Mouse (Mus musculus) MEL (cell line): ENCODE measurements around the gene Akap12. TPM values are rescaled to one million over a fixed set of nuclear protein-coding genes. Genes with fewer than 3 reads are reported as not detected.

Experiments
- DNase-seq: peaks from one replicate; pipeline ENCODE4 v3.0.0; 2011; ENCODE audit warnings: low read depth, low spot score
- H3K27ac ChIP-seq: 2 replicates; pipeline ENCODE4 v1.5.1; 2012; ENCODE audit warnings: low read depth, mild to moderate bottlenecking, control low read depth, low read length, moderate library complexity; ENCODE audit not compliant: control insufficient read depth
- H3K27me3 ChIP-seq, 2 experiments: fragments of 150-350 bp in 1 of 2; sonication (generic) in 1 of 2; 2 replicates each; pipeline ENCODE4 v1.6.1; 2012; ENCODE audit warnings: low read length in 2 of 2, mild to moderate bottlenecking in 2 of 2, improper control_type of control experiment in 1 of 2, moderate library complexity in 1 of 2; ENCODE audit not compliant: insufficient read depth in 2 of 2, control insufficient read depth in 1 of 2
- H3K36me3 ChIP-seq, 2 experiments: 2 replicates each; pipeline ENCODE4 v1.6.1; 2012 to 2014; ENCODE audit warnings: low read length in 2 of 2, improper control_type of control experiment in 1 of 2, inconsistent platforms in 1 of 2, mild to moderate bottlenecking in 1 of 2; ENCODE audit not compliant: insufficient read depth in 2 of 2, control insufficient read depth in 1 of 2
- H3K4me1 ChIP-seq, 2 experiments: fragments of 150-350 bp in 1 of 2; sonication (generic) in 1 of 2; 2 replicates each; pipeline ENCODE4 v1.6.1; 2012; ENCODE audit warnings: low read length in 2 of 2, improper control_type of control experiment in 1 of 2, mild to moderate bottlenecking in 1 of 2; ENCODE audit not compliant: insufficient read depth in 2 of 2, control insufficient read depth in 1 of 2
- H3K4me3 ChIP-seq, 2 experiments: fragments of 150-350 bp in 1 of 2; sonication (generic) in 1 of 2; 2 replicates each; pipeline ENCODE4 v1.5.1; 2012; ENCODE audit warnings: low read depth in 2 of 2, low read length in 2 of 2, mild to moderate bottlenecking in 2 of 2, moderate library complexity in 2 of 2, control low read depth in 1 of 2, improper control_type of control experiment in 1 of 2; ENCODE audit not compliant: control insufficient read depth in 1 of 2, insufficient read depth in 1 of 2
- H3K79me2 ChIP-seq: 2 replicates; pipeline ENCODE4 v1.6.1; 2012; ENCODE audit warnings: mild to moderate bottlenecking, low read length, moderate library complexity; ENCODE audit not compliant: control insufficient read depth, poor library complexity, insufficient read depth
- H3K9ac ChIP-seq: 2 replicates; pipeline ENCODE4 v1.6.1; 2012; ENCODE audit warnings: low read depth, mild to moderate bottlenecking, control low read depth, low read length, moderate library complexity; ENCODE audit not compliant: control insufficient read depth, poor library complexity, severe bottlenecking
- H3K9me3 ChIP-seq: fragments of 150-350 bp; sonication (generic); replicated peaks from 2 replicates; pipeline ENCODE4 v1.6.1; 2012; ENCODE audit warnings: mild to moderate bottlenecking, low read length, improper control_type of control experiment, moderate library complexity; ENCODE audit not compliant: insufficient read depth
- CHD1 ChIP-seq: IDR thresholded peaks from 2 replicates; pipeline ENCODE4 v1.6.1; 2012; ENCODE audit warnings: low read depth, mild to moderate bottlenecking, inconsistent platforms, low read length, improper control_type of control experiment
- CTCF ChIP-seq, 3 experiments: IDR thresholded peaks in 2 of 3; conservative IDR thresholded peaks in 1 of 3; 2 replicates each; pipeline ENCODE4 v1.5.1; 2011 to 2012; ENCODE audit warnings: low read length in 3 of 3, low read depth in 2 of 3, mild to moderate bottlenecking in 2 of 3, improper control_type of control experiment in 1 of 3, inconsistent platforms in 1 of 3, mixed read lengths in 1 of 3, moderate library complexity in 1 of 3; ENCODE audit not compliant: control insufficient read depth in 1 of 3, insufficient read depth in 1 of 3, poor library complexity in 1 of 3, severe bottlenecking in 1 of 3
- ELF1 ChIP-seq: IDR thresholded peaks from 2 replicates; pipeline ENCODE4 v1.6.1; 2014; ENCODE audit warnings: low read depth, mild to moderate bottlenecking, inconsistent platforms, low read length, improper control_type of control experiment, moderate library complexity
- GABPA ChIP-seq: IDR thresholded peaks from 2 replicates; pipeline ENCODE4 v1.6.1; 2012; ENCODE audit warnings: low read depth, mild to moderate bottlenecking, inconsistent platforms, low read length, improper control_type of control experiment, moderate library complexity
- HCFC1 ChIP-seq: IDR thresholded peaks from 2 replicates; pipeline ENCODE4 v1.6.1; 2012; ENCODE audit warnings: low read depth, mild to moderate bottlenecking, inconsistent platforms, low read length, improper control_type of control experiment, moderate library complexity
- JUND ChIP-seq: IDR thresholded peaks from 2 replicates; pipeline ENCODE4 v1.6.1; 2011; ENCODE audit warnings: low read depth, mild to moderate bottlenecking, improper control_type of control experiment, low read length
- MAFK ChIP-seq: IDR thresholded peaks from 2 replicates; pipeline ENCODE4 v1.6.1; 2011; ENCODE audit warnings: low read depth, mild to moderate bottlenecking, low read length, improper control_type of control experiment, borderline replicate concordance
- MAX ChIP-seq: IDR thresholded peaks from 2 replicates; pipeline ENCODE4 v1.6.1; 2011; ENCODE audit warnings: low read length, improper control_type of control experiment
- MEF2A ChIP-seq: IDR thresholded peaks from 2 replicates; pipeline ENCODE4 v1.6.1; 2014; ENCODE audit warnings: low read depth, mild to moderate bottlenecking, inconsistent platforms, low read length, improper control_type of control experiment; ENCODE audit not compliant: poor library complexity, insufficient replicate concordance, severe bottlenecking; ENCODE audit errors: extremely low read depth
- MXI1 ChIP-seq: IDR thresholded peaks from 2 replicates; pipeline ENCODE4 v1.6.1; 2011; ENCODE audit warnings: mild to moderate bottlenecking, low read depth, low read length, improper control_type of control experiment
- MYB ChIP-seq: IDR thresholded peaks from 2 replicates; pipeline ENCODE4 v1.6.1; 2011; ENCODE audit warnings: mild to moderate bottlenecking, low read depth, low read length, improper control_type of control experiment
- NRF1 ChIP-seq: IDR thresholded peaks from 2 replicates; pipeline ENCODE4 v1.6.1; 2014; ENCODE audit warnings: low read depth, mild to moderate bottlenecking, inconsistent platforms, low read length, improper control_type of control experiment, moderate library complexity; ENCODE audit not compliant: poor library complexity, insufficient read depth, severe bottlenecking
- POLR2AphosphoS2 ChIP-seq: IDR thresholded peaks from 2 replicates; pipeline ENCODE4 v1.6.1; 2011; ENCODE audit warnings: low read length, improper control_type of control experiment
- POLR2AphosphoS5 ChIP-seq: IDR thresholded peaks from 2 replicates; pipeline ENCODE4 v1.6.1; 2012; ENCODE audit warnings: low read depth, borderline replicate concordance, mild to moderate bottlenecking, inconsistent platforms, low read length, moderate library complexity, mixed read lengths
- RCOR1 ChIP-seq: IDR thresholded peaks from 2 replicates; pipeline ENCODE4 v1.6.1; 2012; ENCODE audit warnings: low read depth, mild to moderate bottlenecking, inconsistent platforms, low read length, improper control_type of control experiment
- SIN3A ChIP-seq: IDR thresholded peaks from 2 replicates; pipeline ENCODE4 v1.6.1; 2012; ENCODE audit warnings: low read length, improper control_type of control experiment, inconsistent platforms
- TAL1 ChIP-seq: IDR thresholded peaks from 2 replicates; pipeline ENCODE4 v1.6.1; 2012; ENCODE audit warnings: mild to moderate bottlenecking, inconsistent platforms, low read length, moderate library complexity, mixed read lengths
- TCF12 ChIP-seq: IDR thresholded peaks from 2 replicates; pipeline ENCODE4 v1.6.1; 2014; ENCODE audit warnings: low read depth, mild to moderate bottlenecking, inconsistent platforms, low read length, improper control_type of control experiment, moderate library complexity
- USF1 ChIP-seq: IDR thresholded peaks from 2 replicates; pipeline ENCODE4 v1.6.1; 2014; ENCODE audit warnings: low read depth, mild to moderate bottlenecking, inconsistent platforms, low read length, improper control_type of control experiment, moderate library complexity
- USF2 ChIP-seq, 2 experiments: IDR thresholded peaks; 2 replicates each; pipeline ENCODE4 v1.6.1; 2011 to 2012; ENCODE audit warnings: improper control_type of control experiment in 2 of 2, low read length in 2 of 2, borderline replicate concordance in 1 of 2, inconsistent platforms in 1 of 2, low read depth in 1 of 2, mild to moderate bottlenecking in 1 of 2; ENCODE audit not compliant: insufficient read depth in 1 of 2
- ZC3H11A ChIP-seq: IDR thresholded peaks from 2 replicates; pipeline ENCODE4 v1.6.1; 2012; ENCODE audit warnings: low read depth, mild to moderate bottlenecking, inconsistent platforms, low read length, improper control_type of control experiment
- ZKSCAN1 ChIP-seq: IDR thresholded peaks from 2 replicates; pipeline ENCODE4 v1.6.1; 2012; ENCODE audit warnings: low read depth, mild to moderate bottlenecking, inconsistent platforms, low read length, improper control_type of control experiment, moderate library complexity
- ZNF384 ChIP-seq: IDR thresholded peaks from 2 replicates; pipeline ENCODE4 v1.6.1; 2012; ENCODE audit warnings: low read depth, mild to moderate bottlenecking, inconsistent platforms, low read length, improper control_type of control experiment
- polyA plus RNA-seq, 2 experiments: library from polyadenylated mRNA; stranded (reverse) in 1 of 2; unstranded in 1 of 2; fragments of >175 nt in 1 of 2; fragments of >200 nt in 1 of 2; gene quantifications; 2 replicates each; pipeline versions ENCODE4 v1.2.1 to v1.2.4; 2012; ENCODE audit warnings: low replicate concordance in 2 of 2, low read depth in 1 of 2; ENCODE audit not compliant: insufficient read length in 2 of 2, insufficient read depth in 1 of 2, missing spikeins in 1 of 2
- total RNA-seq: library from RNA; depleted of rRNA; stranded (reverse); fragments of 300-350 nt; gene quantifications from 2 replicates; pipeline ENCODE4 v1.2.3, GENCODE M21; 2012

The Akap12 gene
- total and polyA plus RNA-seq, 3 experiments, result 0.08 to 0.42 TPM; not detected in 1

DNA sequence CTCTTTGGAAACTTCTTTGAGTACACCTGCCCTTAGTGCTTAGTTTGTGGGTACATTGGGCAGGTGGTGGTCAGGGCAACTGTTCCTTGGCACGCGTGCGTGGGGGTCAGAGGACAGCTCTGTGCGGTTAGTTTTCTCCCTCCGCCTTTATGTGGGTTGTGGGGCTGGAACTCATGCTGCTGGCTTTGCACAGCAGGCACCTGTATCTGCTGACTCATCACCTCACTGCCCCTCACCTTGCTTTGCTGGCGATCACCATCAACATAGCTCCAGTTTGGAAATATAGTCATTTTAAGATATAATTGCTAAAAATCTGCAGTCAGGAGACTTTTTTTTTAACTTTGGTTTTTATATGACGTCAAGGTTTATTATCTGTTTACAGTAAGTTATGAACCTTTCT is 2.0 kb downstream of the Akap12 start:
- Histone ChIP-seq H3K9me3 (no peaks in the 10 kb centered on the region), H3K27me3 (no peaks in the 10 kb centered on the region; a peak in 1 of 4 replicates), H3K4me3 (no peak overlapping the region), H3K9ac (no peak overlapping the region), H3K79me2 (no peaks in the 10 kb centered on the region), H3K4me1 (no peaks in the 10 kb centered on the region), H3K36me3 (no peaks in the 10 kb centered on the region), H3K27ac (no peak overlapping the region)
- no peak for TF ChIP-seq HCFC1
- TF ChIP-seq MXI1, result no peak
- no peak for TF ChIP-seq RCOR1
- no peak for TF ChIP-seq ZKSCAN1
- no peak for TF ChIP-seq SIN3A
- no peak for TF ChIP-seq CTCF (IDR thresholded peaks at IDR 0.05 in 2 of 3, conservative IDR thresholded peaks at IDR 0.05 in 1 of 3; ENCODE audit: control insufficient read depth in 1 of 3, insufficient read depth in 1 of 3, low read depth in 2 of 3, low read length in 3 of 3, poor library complexity in 1 of 3, severe bottlenecking in 1 of 3)
- TF ChIP-seq CHD1, result no peak
- TF ChIP-seq TCF12, result no peak
- TF ChIP-seq POLR2AphosphoS5, result no peak
- TF ChIP-seq ZNF384, result no peak
- no peak for TF ChIP-seq NRF1
- no peak for TF ChIP-seq MYB
- TF ChIP-seq USF2 (IDR thresholded peaks at IDR 0.05; ENCODE audit: borderline replicate concordance in 1 of 2, insufficient read depth in 1 of 2, low read depth in 1 of 2, low read length in 2 of 2), result no peak
- no peak for TF ChIP-seq TAL1
- no peak for TF ChIP-seq USF1
- TF ChIP-seq GABPA, result no peak
- TF ChIP-seq ELF1, result no peak
- no peak for TF ChIP-seq JUND
- TF ChIP-seq ZC3H11A, result no peak
- no peak for TF ChIP-seq MEF2A
- no peak for DNase-seq

DNA sequence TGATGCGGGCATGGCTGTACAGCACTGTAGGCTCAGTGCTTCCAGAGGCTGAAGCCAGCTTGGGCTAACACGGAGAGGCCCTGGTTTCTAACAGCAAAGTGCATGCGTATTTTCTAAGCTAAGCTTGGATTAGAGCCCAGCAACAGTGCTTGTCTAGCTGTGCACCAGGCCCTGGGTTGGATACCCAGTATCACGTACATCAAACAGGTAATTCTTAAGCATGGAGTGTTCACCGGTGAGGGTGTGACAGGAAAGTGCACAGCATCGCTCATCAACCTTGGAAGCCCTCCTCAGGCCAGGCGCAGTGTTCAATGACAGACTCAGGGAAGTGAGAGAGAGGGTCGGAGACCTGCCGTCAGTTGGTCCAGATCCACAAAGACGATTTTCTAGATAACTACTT is 9.4 kb downstream of the Akap12 start:
- TF ChIP-seq USF1 (no peak), MYB (no peak), MAX (no peak), NRF1 (no peak), MAFK (no peak), POLR2AphosphoS2 (no peak)
- DNase-seq, result no peak
- Histone ChIP-seq H3K27ac (no peak overlapping the region), H3K9ac (no peak overlapping the region), H3K79me2 (no peaks in the 10 kb centered on the region), H3K4me1 (0 out of 4 replicates have a peak, but pooled peaks cover 0 to 2% of the 10 kb centered on the region in 2 experiments), H3K27me3 (no peaks in the 10 kb centered on the region; a peak in 1 of 4 replicates), H3K36me3 (peaks cover 0 to 5% of the 10 kb centered on the region in 2 experiments; a peak in 1 of 4 replicates), H3K4me3 (no peak overlapping the region), H3K9me3 (no peaks in the 10 kb centered on the region)
